Mouse (Mus musculus) heart, adult 9 months (tissue): ENCODE results near the gene Atoh8.

ENCODE experiments used
- DNase-seq, 2 experiments: peaks; one replicate each; pipeline ENCODE4 v3.0.0; 2022; ENCODE audit warnings: low spot score in 2 of 2

The Atoh8 gene

GRCm38 (mm10) chr6:72158966-72159764, 76.2 kb downstream of the Atoh8 start:
- DNase-seq, result no peak
